Mouse (Mus musculus) cerebellum, postnatal 4 days (tissue): ENCODE measurements around the gene Hrc.

Source experiments
- DNase-seq, 2 experiments: peaks; one replicate each; pipeline ENCODE4 v3.0.0; 2022; ENCODE audit warnings: low spot score in 2 of 2, mixed read lengths in 1 of 2

The Hrc gene

DNA sequence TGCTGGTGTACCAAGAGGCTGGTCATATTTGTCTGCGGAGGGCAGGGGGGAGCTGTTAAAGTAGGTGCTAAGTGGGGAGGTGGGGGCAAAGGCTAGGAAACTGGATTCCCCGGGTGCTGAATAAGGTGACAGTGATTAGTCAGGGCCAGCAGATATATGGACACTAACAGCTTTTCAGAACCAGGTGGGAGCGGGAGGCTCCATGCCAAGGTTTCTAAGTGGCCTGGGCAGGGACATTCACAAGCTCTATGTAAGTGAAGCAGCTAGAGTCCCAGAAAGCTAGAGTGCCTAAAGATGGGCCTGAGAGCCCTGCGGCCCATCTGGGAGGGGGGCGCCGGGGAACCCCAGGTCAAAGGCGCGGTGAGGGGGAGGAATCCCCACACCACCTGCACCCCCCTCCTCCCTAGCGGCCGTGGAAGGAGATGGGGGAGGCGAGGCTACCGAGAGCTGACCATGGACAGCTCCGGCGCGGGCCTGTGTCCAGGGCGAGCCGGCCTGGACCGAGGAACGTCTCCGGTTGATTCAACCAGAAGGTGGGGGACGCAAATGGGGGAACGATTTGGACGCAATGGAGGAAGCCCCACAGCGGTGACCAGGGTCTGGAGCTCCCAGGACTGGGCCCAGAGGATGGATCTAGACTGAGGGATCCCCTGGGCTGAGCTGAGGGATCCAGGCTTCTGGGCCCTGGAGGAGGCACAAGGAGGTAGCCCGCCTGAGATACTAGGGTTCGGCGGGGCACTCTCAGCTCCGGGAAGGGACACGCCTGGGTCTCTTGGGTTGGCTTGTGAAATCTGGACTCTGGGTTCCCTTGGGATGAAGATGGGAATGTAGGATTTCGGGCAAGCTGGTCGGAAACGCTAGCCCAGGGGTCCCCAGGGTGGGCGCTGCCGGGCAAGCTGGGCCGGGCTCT is 30.9 kb downstream of the Hrc start:
- DNase-seq: peak in 1 of 2 experiments; percentile 51

DNA sequence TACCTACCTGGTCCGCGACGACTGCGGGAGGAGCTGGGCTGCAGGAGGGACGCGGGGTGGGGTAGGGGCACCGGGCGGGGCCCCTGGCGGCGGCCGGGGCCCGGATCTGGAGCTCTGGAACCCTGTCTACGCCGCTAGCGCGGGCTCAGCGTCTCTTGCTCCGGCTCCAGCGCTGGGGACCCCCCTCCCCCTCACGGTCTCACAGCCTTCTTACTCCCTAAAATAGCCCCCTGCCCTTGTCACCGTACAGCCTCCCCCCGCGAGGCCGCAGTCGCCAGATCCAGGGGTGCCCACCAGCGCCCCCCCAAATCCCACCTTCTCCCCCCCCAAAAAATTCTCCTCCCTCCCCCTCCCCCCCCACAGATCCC is 31.5 kb downstream of the Hrc start, which contains the start of gene Ppfia3:
TSS of gene Ppfia3 (minus strand) at position 368 of the 368 bp plus-strand sequence.
- DNase-seq: peak in 1 of 2 experiments; percentile 68

GRCm38 (mm10) chr7:45367020-45367880 is 32.2 kb downstream of the Hrc start:
- peak; percentile 98 for DNase-seq

DNA sequence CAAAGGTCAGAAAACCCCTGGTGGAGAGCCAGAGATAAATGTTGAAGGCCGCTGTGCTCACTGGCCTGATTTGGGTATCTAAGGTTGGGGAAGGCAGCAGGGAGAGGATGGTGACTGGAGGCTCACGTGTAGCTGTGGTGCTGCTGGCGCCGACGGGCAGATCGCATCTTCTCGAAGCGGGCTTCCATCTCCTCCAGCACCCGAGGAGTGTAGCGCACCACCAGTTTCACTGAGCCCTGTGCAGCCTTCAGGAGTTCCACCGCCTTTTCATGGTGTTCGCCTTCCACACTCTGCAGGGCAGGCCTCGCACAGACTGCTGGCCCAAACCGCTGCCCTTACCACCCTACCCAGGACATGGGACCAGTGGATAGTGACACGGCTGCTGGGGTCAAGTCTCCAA is 33.1 kb downstream of the Hrc start:
- DNase-seq: no peak

GRCm38 (mm10) chr7:45369022-45369745 is 34.1 kb downstream of the Hrc start:
- DNase-seq: no peak

GRCm38 (mm10) chr7:45369836-45370474 is 34.9 kb downstream of the Hrc start:
- peak in 1 of 2 experiments; percentile 28 for DNase-seq

DNA sequence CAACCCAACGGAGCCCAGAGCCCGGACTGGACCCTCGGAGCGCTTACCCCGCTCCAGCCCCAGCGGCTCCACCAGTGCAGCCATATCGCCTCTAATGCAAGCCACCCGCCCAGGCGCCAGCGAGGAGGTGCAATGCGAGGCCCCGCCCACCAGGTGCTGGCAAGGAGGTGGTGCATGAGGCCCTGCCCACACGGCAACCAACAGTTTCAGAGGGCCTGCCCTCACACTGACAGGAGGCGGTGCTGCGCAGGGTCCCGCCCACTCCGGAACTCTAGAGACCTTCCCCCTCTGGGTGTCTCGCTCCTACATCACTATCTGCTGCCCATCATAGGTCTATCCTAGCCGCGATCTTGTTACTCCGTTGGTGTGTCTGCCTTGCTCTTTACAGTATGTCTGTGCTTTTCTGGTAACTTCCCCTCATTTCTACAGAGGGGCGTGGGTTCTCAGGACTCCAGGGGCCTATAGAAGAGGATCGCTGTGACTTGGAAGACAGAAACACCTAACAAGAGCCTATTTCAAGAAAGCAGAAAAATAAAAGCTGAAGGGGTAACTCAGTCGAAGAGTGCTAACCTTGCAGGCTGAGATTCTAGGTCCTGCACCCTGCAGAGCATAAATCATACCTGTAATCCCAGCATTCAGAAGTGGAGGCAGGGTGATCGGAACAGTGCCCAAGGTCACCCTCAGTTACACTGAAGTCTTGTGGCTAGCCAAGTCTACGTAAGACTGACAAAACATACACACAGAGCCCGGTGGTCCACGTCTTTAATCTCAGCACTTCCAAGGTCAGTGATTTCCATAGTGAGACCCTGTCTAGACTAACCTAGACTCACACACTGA is 35.6 kb downstream of the Hrc start, which contains the start of gene Lin7b:
TSS of gene Lin7b (minus strand) at position 109 of the 837 bp plus-strand sequence.
- peak; percentile 74 to 82 for DNase-seq

GRCm38 (mm10) chr7:45372371-45372770 is 37.3 kb downstream of the Hrc start:
- no peak for DNase-seq

DNA sequence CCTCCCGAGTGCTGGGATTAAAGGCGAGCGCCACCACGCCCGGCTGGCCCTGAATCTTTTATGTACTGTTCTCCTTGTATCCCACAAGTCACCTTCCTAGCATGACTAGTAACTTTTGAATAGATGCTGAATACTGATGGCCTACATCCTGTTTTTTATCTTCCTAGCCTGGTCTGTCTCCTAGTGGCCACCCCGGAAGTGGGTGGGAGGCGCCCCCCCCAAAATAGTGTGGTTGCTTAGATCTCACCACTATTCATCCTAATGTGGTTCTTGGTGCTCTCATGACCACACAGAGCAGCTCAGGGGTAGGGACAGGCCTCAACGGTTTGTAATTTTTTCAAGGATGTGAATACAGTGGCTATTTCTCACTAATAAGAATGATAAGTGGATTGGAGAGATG is 39.5 kb downstream of the Hrc start:
- no peak for DNase-seq

GRCm38 (mm10) chr7:45376057-45376456 is 41.0 kb downstream of the Hrc start:
- no peak for DNase-seq

DNA sequence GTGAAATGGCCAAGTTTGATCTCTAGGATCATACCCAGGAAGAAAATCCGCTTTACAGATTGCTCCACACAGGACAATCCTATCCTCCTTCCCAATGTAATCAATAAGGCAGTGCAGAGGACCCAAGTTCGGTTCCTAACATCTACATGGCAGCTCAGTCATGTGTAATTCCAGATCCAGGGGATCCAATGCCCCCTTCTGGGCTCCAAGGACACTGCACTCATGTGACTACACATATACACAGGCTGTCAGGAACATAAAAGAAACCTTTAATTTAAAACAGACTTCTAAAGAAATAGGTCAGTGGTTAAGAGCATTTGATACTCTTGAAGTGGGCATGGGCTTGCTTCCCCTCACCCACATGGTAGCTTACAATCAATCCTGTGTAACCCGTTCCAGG is 51.0 kb downstream of the Hrc start:
- DNase-seq: no peak
